Mouse (Mus musculus) embryonic facial prominence, embryonic 11.5 days (tissue): Measurements from ENCODE around the gene Ndufs7. TPM values are rescaled to one million over a fixed set of nuclear protein-coding genes. Genes with fewer than 3 reads are reported as not detected.

ENCODE experiments used
- ATAC-seq: fragments of 200-750 bp; cut with Nextera tagmentation; replicated peaks from 2 replicates; pipeline ENCODE4 v1.8.0; 2017; ENCODE audit warnings: low read depth; ENCODE audit not compliant: insufficient number of reproducible peaks, low FRiP score, low TSS enrichment
- DNase-seq: peaks from one replicate; pipeline ENCODE4 v3.0.0-alpha.2; 2015; ENCODE audit warnings: low spot score
- H3K27ac ChIP-seq: fragments of 300-500 bp; sonication (generic); replicated peaks from 2 replicates; pipeline ENCODE4 v1.5.1; 2014; ENCODE audit warnings: mild to moderate bottlenecking, low read depth, low read length, control low read depth
- H3K27me3 ChIP-seq: fragments of 300-500 bp; sonication (generic); 2 replicates; pipeline ENCODE4 v1.6.1; 2014; ENCODE audit warnings: mild to moderate bottlenecking, low read length, moderate library complexity, mixed read lengths; ENCODE audit not compliant: control insufficient read depth, insufficient read depth
- H3K36me3 ChIP-seq: fragments of 300-500 bp; sonication (generic); replicated peaks from 2 replicates; pipeline ENCODE4 v1.6.1; 2014; ENCODE audit warnings: low read depth, mild to moderate bottlenecking, low read length, moderate library complexity, mixed read lengths; ENCODE audit not compliant: control insufficient read depth, insufficient read depth
- H3K4me1 ChIP-seq: fragments of 300-500 bp; sonication (generic); 2 replicates; pipeline ENCODE4 v1.6.1; 2014; ENCODE audit warnings: low read length, mixed read lengths; ENCODE audit not compliant: control insufficient read depth, insufficient read depth
- H3K4me2 ChIP-seq: fragments of 300-500 bp; sonication (generic); 2 replicates; pipeline ENCODE4 v1.6.1; 2014; ENCODE audit warnings: low read depth, mild to moderate bottlenecking, control low read depth, low read length, moderate library complexity
- H3K4me3 ChIP-seq: fragments of 300-500 bp; sonication (generic); 2 replicates; pipeline ENCODE4 v1.5.1; 2014; ENCODE audit warnings: low read depth, low read length, control low read depth
- H3K9ac ChIP-seq: fragments of 300-500 bp; sonication (generic); replicated peaks from 2 replicates; pipeline ENCODE4 v1.6.1; 2014; ENCODE audit warnings: mild to moderate bottlenecking, control low read depth, low read length
- H3K9me3 ChIP-seq: fragments of 300-500 bp; sonication (generic); replicated peaks from 2 replicates; pipeline ENCODE4 v1.6.1; 2016; ENCODE audit warnings: mild to moderate bottlenecking, low read length, inconsistent platforms, mixed read lengths; ENCODE audit not compliant: control insufficient read depth
- WGBS: fragments of 180-500 bp; shearing (Covaris S2); extraction: QIAGEN DNeasy Blood & Tissue Kit; methylation state at CpG from one replicate; pipeline ENCODE4 v1.1.7; 2014; 5-methylcytosine and 5-hydroxymethylcytosine counted together
- polyA plus RNA-seq: library from polyadenylated mRNA; unstranded; fragments of >200 nt; fragmentation: Nextera tagmentation; extraction: Ambion mirVana; gene quantifications from 2 replicates; pipeline ENCODE4 v1.2.1, GENCODE M21; 2014

Ndufs7 gene
- polyA plus RNA-seq, 1 experiment from 2014 or later = 221 TPM

DNA sequence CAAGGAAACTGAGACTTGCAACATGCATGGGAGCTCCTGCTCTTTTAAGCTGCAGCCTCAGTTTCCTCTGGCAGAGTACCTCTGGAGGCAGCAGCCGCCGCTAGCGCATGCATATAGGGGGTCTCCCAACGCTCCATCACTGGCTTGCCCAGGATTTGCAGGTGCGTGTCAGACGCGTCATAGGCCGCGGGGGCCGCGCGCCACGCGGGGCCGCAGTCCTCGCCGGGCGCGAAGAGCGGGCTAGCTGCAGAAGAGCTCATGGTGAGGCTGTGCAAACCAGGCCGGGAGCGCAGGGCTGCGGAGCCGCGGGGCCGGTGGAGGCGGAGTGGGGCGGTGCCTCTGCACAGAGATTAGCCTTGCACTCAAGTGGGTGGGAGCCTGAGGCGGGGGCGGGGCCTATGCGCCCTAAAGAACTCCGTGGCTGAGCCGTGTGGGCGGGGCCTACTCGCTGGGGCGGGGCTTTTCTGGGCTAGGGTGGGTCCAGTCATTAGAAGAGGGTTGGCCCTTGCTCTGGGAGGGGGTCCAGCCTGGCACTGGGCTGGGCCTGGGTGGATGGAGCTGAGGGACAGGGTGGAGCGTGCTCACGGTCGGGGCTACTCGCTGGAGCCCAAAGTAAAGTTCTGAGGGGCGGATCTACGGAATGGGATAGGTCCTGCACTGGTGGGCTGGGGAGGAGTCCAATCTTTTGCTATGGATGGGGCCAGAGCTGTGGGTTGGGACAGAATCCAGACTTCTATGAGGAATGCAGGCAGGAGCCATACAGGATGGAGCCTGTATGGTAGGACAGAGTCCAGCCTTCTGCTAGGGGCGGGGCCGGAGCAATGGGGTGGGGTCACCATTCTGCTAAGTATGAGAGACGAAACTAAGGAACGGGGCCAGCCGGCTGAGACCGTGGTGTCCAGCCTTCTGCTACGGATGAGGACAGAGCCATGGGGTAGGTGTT, 12.0 kb downstream of the Ndufs7 start, which contains the start of the genes Gamt and Dazap1:
TSS of gene Gamt (minus strand) at position 371 of the 943 bp plus-strand sequence.
TSS of gene Dazap1 (plus strand) at position 845 of the 943 bp plus-strand sequence.
- WGBS = under 1% methylated on average over 46 of the region's 49 CpGs
- H3K9me3 ChIP-seq = no peaks in the 10 kb centered on the region
- peaks cover 4% of the 10 kb centered on the region for H3K36me3 ChIP-seq
- peak; percentile 98 for DNase-seq
- H3K27ac ChIP-seq = peak within 1 kb of the TSS; percentile 91
- H3K4me1 ChIP-seq = peaks cover 9% of the 10 kb centered on the region
- H3K9ac ChIP-seq = peak within 1 kb of the TSS; percentile 69
- peak; percentile 89 for ATAC-seq
- no peaks in the 10 kb centered on the region for H3K27me3 ChIP-seq
- peak within 1 kb of the TSS; percentile 90 for H3K4me2 ChIP-seq
- peak within 1 kb of the TSS; percentile 44 for H3K4me3 ChIP-seq

DNA sequence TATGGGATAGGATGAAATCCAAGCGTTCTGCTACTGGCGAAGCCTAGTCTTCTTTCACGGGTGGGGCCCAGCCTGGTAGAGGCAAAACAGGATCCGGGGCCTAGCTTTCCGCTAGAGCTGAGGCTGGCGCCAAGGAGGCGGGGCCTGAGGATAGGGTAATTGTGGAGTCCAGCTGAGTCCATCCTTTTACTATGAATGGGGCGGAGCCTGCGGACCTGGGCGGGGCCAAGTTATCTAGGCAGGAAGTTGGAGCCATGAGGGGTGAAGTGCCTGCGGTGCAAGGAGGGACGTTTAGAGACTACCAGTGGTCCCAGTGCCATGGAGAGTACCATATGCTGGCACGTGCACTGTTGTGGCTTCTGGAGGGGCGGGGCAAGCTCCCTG, 12.7 kb downstream of the Ndufs7 start:
- no peaks in the 10 kb centered on the region for H3K27me3 ChIP-seq
- H3K27ac ChIP-seq = peak overlapping the region; percentile 91
- DNase-seq = peak; percentile 92
- WGBS = 2% methylated on average over 14 of the region's 14 CpGs
- peak overlapping the region; percentile 90 for H3K4me2 ChIP-seq
- H3K9me3 ChIP-seq = no peaks in the 10 kb centered on the region
- H3K4me3 ChIP-seq = peak overlapping the region; percentile 44
- ATAC-seq = peak; percentile 41
- peaks cover 4% of the 10 kb centered on the region for H3K36me3 ChIP-seq
- peaks cover 9% of the 10 kb centered on the region for H3K4me1 ChIP-seq
- H3K9ac ChIP-seq = peak overlapping the region; percentile 69

DNA sequence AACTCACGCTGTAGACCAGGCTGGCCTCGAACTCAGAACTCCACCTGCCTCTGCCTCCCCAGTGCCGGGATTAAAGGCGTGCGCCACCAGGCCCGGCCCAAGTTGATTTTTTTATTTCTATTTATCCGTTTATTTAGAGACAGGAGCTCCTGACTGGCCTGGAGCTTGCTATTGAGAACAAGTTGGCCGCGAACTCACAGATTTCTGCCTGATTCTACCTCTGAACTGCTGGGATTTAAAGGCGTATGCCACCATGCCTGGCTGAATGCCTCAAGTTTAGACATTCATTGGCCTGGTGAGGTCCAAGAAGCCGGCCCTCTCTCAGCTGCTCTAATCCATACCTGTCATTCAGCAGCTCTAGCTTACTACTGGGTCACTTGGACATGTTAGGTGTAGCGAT, 13.2 kb downstream of the Ndufs7 start:
- Histone ChIP-seq H3K4me2 (peak overlapping the region; percentile 90), H3K4me3 (no peak overlapping the region), H3K27me3 (no peaks in the 10 kb centered on the region), H3K36me3 (peaks cover 4% of the 10 kb centered on the region; the same call in 1 of the 2 replicates), H3K27ac (no peak overlapping the region), H3K9ac (no peak overlapping the region), H3K9me3 (no peaks in the 10 kb centered on the region), H3K4me1 (peaks cover 9% of the 10 kb centered on the region)
- 73% methylated on average over 12 of the region's 12 CpGs for WGBS
- no peak for DNase-seq
- ATAC-seq = no peak

DNA sequence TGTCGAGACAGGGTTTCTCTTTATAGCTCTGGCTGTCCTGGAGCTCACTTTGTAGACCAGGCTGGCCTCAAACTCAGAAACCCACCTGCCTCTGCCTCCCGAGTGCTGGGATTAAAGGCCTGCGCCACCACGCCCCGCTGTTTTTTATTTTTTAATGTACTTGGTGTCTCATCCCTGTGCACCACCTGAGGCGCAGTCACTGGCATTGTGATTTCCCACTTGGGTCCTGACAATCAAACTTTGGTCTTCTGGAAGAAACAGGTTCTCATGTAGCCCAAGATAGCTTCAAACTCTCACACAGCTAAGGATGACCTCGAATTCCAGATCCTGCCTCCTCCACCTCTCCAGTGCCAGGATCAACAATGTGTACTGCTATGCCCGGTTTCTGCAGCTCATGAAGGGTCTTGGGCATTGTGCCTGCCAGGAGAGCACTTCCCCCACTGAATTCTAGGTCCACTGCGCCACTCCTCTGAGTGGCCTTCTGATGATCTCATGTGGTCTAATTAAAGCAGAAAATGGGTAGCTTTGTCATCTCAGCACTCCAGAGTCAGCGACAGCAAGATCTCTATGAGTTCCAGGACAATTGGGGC, 13.9 kb downstream of the Ndufs7 start:
- Histone ChIP-seq H3K4me2 (no peak overlapping the region), H3K9ac (no peak overlapping the region), H3K27ac (no peak overlapping the region), H3K4me3 (no peak overlapping the region), H3K9me3 (no peaks in the 10 kb centered on the region), H3K4me1 (peaks cover 9% of the 10 kb centered on the region), H3K36me3 (peaks cover 4% of the 10 kb centered on the region; the same call in 1 of the 2 replicates), H3K27me3 (no peaks in the 10 kb centered on the region)
- ATAC-seq = no peak
- WGBS = 90% methylated on average over 10 of the region's 10 CpGs
- no peak for DNase-seq

DNA sequence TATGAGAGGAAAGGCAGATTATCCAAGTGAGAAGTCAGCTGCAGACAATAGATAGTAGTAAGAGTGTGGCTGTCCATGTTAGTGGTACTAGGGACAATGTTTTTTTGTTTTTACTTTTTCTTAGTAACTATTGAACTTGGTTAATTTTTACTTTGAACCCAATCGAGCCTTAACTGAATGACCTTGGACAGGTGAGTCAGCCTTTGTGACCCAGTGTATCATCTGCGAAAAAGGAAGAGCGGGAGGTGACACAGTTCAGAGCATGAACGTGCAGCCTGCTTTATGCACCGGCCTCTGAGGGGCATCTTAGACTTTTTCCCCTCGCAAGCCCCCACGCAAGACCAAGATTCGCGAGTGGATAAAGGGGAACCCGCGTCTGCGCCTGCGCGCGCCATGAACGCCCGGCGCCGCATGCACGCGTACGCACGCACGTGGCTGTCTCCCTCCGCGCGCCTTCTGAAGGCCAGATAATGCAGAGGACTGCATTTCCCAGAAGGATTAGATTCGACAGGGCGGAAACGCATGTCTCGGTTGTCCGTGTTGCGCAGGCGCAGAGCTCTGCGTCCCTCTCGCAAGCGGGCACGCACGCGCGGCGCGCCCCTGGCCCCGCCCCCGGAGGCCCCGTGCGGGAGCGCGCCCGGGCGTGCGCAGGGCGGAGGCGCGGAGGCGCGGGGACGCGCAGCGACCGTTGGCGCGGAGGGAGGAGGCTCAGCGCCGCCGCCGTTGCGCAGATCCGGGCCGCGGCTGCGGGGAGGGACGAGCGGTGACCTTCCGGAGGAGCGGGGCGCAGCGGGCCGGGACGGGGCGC, 15.6 kb downstream of the Ndufs7 start:
- Histone ChIP-seq H3K4me3 (peak overlapping the region; percentile 83), H3K36me3 (no peaks in the 10 kb centered on the region; the same call in 1 of the 2 replicates), H3K27me3 (no peaks in the 10 kb centered on the region), H3K4me2 (peak overlapping the region; percentile 57), H3K27ac (peak overlapping the region; percentile 39; the same call in 1 of the 2 replicates), H3K4me1 (peaks cover 9% of the 10 kb centered on the region), H3K9me3 (no peaks in the 10 kb centered on the region), H3K9ac (peak overlapping the region; percentile 90)
- DNase-seq (peak; percentile 99), ATAC-seq (0 out of 2 replicates have a peak, but pooled peaks have one; percentile 24)
- 3% methylated on average over 64 of the region's 81 CpGs for WGBS

DNA sequence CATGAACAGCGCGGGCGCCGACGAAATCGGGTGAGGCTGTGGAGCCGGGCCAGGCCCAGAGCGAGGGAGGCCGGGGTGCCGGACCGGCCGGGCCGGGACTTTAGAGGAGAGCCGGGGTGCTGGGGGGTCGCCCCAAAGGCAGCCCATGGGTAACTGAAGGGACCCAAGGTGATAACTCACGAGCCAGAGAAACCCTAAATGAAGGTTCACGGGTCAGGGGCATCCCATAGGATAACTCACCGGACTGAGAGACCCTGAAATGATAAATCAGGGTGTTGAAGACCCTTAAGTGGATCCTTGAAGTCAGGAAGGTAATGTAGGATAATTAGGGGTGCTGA, 16.2 kb downstream of the Ndufs7 start:
- Histone ChIP-seq H3K4me1 (peaks cover 3% of the 10 kb centered on the region), H3K36me3 (no peaks in the 10 kb centered on the region; the same call in 1 of the 2 replicates), H3K4me2 (peak overlapping the region; percentile 35), H3K4me3 (peak overlapping the region; percentile 83), H3K27me3 (no peaks in the 10 kb centered on the region), H3K27ac (peak overlapping the region; percentile 39; the same call in 1 of the 2 replicates), H3K9me3 (no peaks in the 10 kb centered on the region), H3K9ac (peak overlapping the region; percentile 90)
- DNase-seq = no peak
- ATAC-seq = peak; percentile 7
- under 1% methylated on average over 18 of the region's 18 CpGs for WGBS

DNA sequence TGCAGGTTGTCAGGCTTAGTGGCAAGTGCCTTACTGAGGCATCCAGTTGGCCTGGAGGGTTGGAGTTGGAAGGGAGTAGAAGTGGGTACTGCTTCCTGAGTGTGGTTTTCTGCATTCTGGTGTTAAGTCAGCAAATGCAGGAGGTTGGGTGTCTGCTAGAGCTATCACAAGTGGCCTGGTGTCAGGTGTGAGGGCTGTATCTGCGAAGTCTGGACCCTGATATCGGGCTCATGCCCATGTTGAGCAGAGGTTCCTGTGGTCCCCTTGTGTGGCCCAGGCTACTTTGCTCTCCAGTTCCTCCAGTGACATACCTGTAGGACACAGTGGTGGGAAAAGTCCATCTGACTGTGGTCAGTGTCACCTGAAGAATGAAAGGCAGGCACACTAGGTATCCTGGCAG, 21.2 kb downstream of the Ndufs7 start:
- no peaks in the 10 kb centered on the region; the same call in 1 of the 2 replicates for H3K4me1 ChIP-seq
- no peak overlapping the region for H3K27ac ChIP-seq
- ATAC-seq (no peak), DNase-seq (no peak)
- no peak overlapping the region for H3K4me2 ChIP-seq
- H3K36me3 ChIP-seq = peaks cover 6% of the 10 kb centered on the region
- H3K9me3 ChIP-seq = no peaks in the 10 kb centered on the region
- no peak overlapping the region for H3K4me3 ChIP-seq
- H3K27me3 ChIP-seq = no peaks in the 10 kb centered on the region
- whole genome bisulfite sequencing = 100% methylated on average over 2 of the region's 2 CpGs
- H3K9ac ChIP-seq = no peak overlapping the region
